In genomic region chr15:102119121-102119830, GRCm38 (mm10) we compare ENCODE assay signal across 23 mouse cellular contexts. TPM values are rescaled to one million over a fixed set of nuclear protein-coding genes. Genes with fewer than 3 reads are reported as not detected.
DNase-seq lines count a peak whose midpoint lies in the region; ATAC-seq and TF ChIP-seq lines count a peak whose summit lies in the region.
"Had no signal": no experiment of that assay in that cellular context is flagged by ENCODE, and none has a peak within 500 bp of the region (broad histone marks: within the 10 kb centered on the region; RNA-seq: fewer than 3 reads in every experiment).

No protein-coding gene starts in this region.

- 0 out of 2 replicates have a peak overlapping the region, but pooled peaks have one; percentile 2 for H3K9ac ChIP-seq in embryonic facial prominence, embryonic 14.5 days (ENCODE audit: low read depth, low read length)
- no peak overlapping the region for H3K9ac ChIP-seq in intestine, postnatal 0 days (ENCODE audit: low read depth, low read length)
- H3K9ac ChIP-seq: hindbrain, embryonic 15.5 days; liver, postnatal 0 days; midbrain, embryonic 15.5 days; neural tube, embryonic 12.5 days had no signal

- H3K27ac ChIP-seq in embryonic facial prominence, embryonic 14.5 days (replicated peaks; ENCODE audit: low read depth, low read length): no peak overlapping the region
- H3K27ac ChIP-seq in embryonic facial prominence, embryonic 10.5 days (replicated peaks): no peak overlapping the region
- 0 out of 2 replicates have a peak overlapping the region, but pooled peaks have one; percentile 18 for H3K27ac ChIP-seq in layer of hippocampus, adult 2 months
- H3K27ac ChIP-seq in intestine, postnatal 0 days (ENCODE audit: low read depth, low read length): 0 out of 2 replicates have a peak overlapping the region, but pooled peaks have one; percentile 15
- H3K27ac ChIP-seq: heart, embryonic 10.5 days; left cerebral cortex, adult 2 months; limb, embryonic 10.5 days; macrophage; midbrain, embryonic 15.5 days; neural tube, embryonic 12.5 days had no signal

- H3K9me3 ChIP-seq in embryonic facial prominence, embryonic 14.5 days (ENCODE audit: control insufficient read depth, low read length): no peaks in the 10 kb centered on the region
- no peaks in the 10 kb centered on the region for H3K9me3 ChIP-seq in embryonic facial prominence, embryonic 10.5 days
- H3K9me3 ChIP-seq in intestine, postnatal 0 days (ENCODE audit: control insufficient read depth): no peaks in the 10 kb centered on the region
- H3K9me3 ChIP-seq: heart, embryonic 10.5 days; hindbrain, embryonic 15.5 days; limb, embryonic 10.5 days; midbrain, embryonic 15.5 days; neural tube, embryonic 12.5 days had no signal

- WGBS in embryonic facial prominence, embryonic 14.5 days: 66% methylated on average over 7 of the region's 8 CpGs
- 73% methylated on average over 8 of the region's 8 CpGs for WGBS in embryonic facial prominence, embryonic 10.5 days
- WGBS in intestine, postnatal 0 days: 78% methylated on average over 8 of the region's 8 CpGs

- no peak overlapping the region for H3K4me2 ChIP-seq in embryonic facial prominence, embryonic 14.5 days (ENCODE audit: low read depth, low read length)
- no peak overlapping the region for H3K4me2 ChIP-seq in intestine, postnatal 0 days (replicated peaks; ENCODE audit: low read depth)
- H3K4me2 ChIP-seq: hindbrain, embryonic 15.5 days; liver, embryonic 11.5 days; midbrain, embryonic 15.5 days; neural tube, embryonic 12.5 days had no signal

- intact Hi-C loops in heart, postnatal 25 days (cut with DNase I): no loop called here

- H3K4me1 ChIP-seq in embryonic facial prominence, embryonic 14.5 days (ENCODE audit: control insufficient read depth, insufficient read depth, low read length): 0 out of 2 replicates have a peak, but pooled peaks cover 6% of the 10 kb centered on the region
- peaks cover 13% of the 10 kb centered on the region for H3K4me1 ChIP-seq in embryonic facial prominence, embryonic 10.5 days
- H3K4me1 ChIP-seq in intestine, postnatal 0 days (replicated peaks; ENCODE audit: control insufficient read depth, insufficient read depth, low read length): peaks cover 4% of the 10 kb centered on the region; the same call in 1 of the 2 replicates
- H3K4me1 ChIP-seq: heart, embryonic 10.5 days; neural tube, embryonic 12.5 days had no signal

- no peak for DNase-seq in embryonic facial prominence, embryonic 14.5 days (ENCODE audit: low spot score)
- DNase-seq in embryonic facial prominence, embryonic 10.5 days (ENCODE audit: low spot score): no peak
- peak; percentile 91 for DNase-seq in heart, adult 11 months
- DNase-seq in heart, postnatal 25 days (ENCODE audit: low spot score): no peak
- DNase-seq in layer of hippocampus, adult 2 months (ENCODE audit: low spot score in 2 of 2): no peak
- no peak for DNase-seq in layer of hippocampus, adult 8-10 months (ENCODE audit: low spot score in 2 of 2)
- no peak for DNase-seq in embryo, embryonic 10.5 days (ENCODE audit: low spot score)
- DNase-seq: adrenal gland, adult 2 months; kidney, adult 18-20 months; kidney, postnatal 4 days; liver, postnatal 0 days; thymus, postnatal 25 days had no signal

- no peak overlapping the region for H3K4me3 ChIP-seq in embryonic facial prominence, embryonic 14.5 days (ENCODE audit: low read depth, low read length)
- H3K4me3 ChIP-seq in embryonic facial prominence, embryonic 10.5 days: no peak overlapping the region
- no peak overlapping the region for H3K4me3 ChIP-seq in layer of hippocampus, adult 2 months
- no peak overlapping the region for H3K4me3 ChIP-seq in intestine, postnatal 0 days (ENCODE audit: low read depth, low read length)
- H3K4me3 ChIP-seq: heart, embryonic 10.5 days; hindbrain, embryonic 15.5 days; left cerebral cortex, adult 2 months; limb, embryonic 10.5 days; midbrain, embryonic 15.5 days; neural tube, embryonic 12.5 days had no signal

- no peak for ATAC-seq in embryonic facial prominence, embryonic 14.5 days (ENCODE audit: low read depth)
- no peak for ATAC-seq in intestine, postnatal 0 days
- ATAC-seq: liver, postnatal 0 days; lung, postnatal 0 days; midbrain, embryonic 15.5 days had no signal

- H3K27me3 ChIP-seq in embryonic facial prominence, embryonic 14.5 days (replicated peaks; ENCODE audit: control insufficient read depth, insufficient read depth, low read length): no peaks in the 10 kb centered on the region
- H3K27me3 ChIP-seq in embryonic facial prominence, embryonic 10.5 days (replicated peaks; ENCODE audit: low read depth, poor library complexity, severe bottlenecking): no peaks in the 10 kb centered on the region
- no peaks in the 10 kb centered on the region for H3K27me3 ChIP-seq in intestine, postnatal 0 days (replicated peaks; ENCODE audit: control insufficient read depth, insufficient read depth, low read length)
- H3K27me3 ChIP-seq: hindbrain, embryonic 15.5 days; midbrain, embryonic 15.5 days; neural tube, embryonic 12.5 days had no signal

- TF ChIP-seq CTCF in layer of hippocampus, adult 2 months (conservative IDR thresholded peaks at IDR 0.05): no peak
- TF ChIP-seq CTCF in intestine, postnatal 0 days (IDR thresholded peaks at IDR 0.05; ENCODE audit: low read depth): no peak

- peaks cover 80% of the 10 kb centered on the region for H3K36me3 ChIP-seq in embryonic facial prominence, embryonic 14.5 days (ENCODE audit: control insufficient read depth, insufficient read depth, low read length)
- H3K36me3 ChIP-seq in embryonic facial prominence, embryonic 10.5 days (replicated peaks): peaks cover 92% of the 10 kb centered on the region
- peaks cover 75% of the 10 kb centered on the region for H3K36me3 ChIP-seq in intestine, postnatal 0 days (ENCODE audit: control insufficient read depth, insufficient read depth)

RNA-seq across cellular contexts. Expression of gene Spryd3, which starts 16.8 kb away (rescaled TPM):
- 19.2 TPM in 2 replicates for polyA plus RNA-seq in embryonic facial prominence, embryonic 14.5 days (2014; fragmentation: Nextera tagmentation; extraction: Ambion mirVana)
- 12.7 and 13.2 TPM in 2 replicates for polyA plus RNA-seq in embryonic facial prominence, embryonic 10.5 days (2016; fragmentation: Nextera tagmentation; extraction: Ambion mirVana)
- 10 to 100 TPM; 13.2 to 15.1 TPM for total RNA-seq in heart, postnatal 25 days (2021)
- total RNA-seq in layer of hippocampus, adult 2 months (2021): 100 to 1,000 TPM; 151 to 155 TPM
- 100 to 1,000 TPM; 144 to 152 (median 146) TPM for total RNA-seq in layer of hippocampus, adult 8-10 months (2022)
- polyA plus RNA-seq in intestine, postnatal 0 days (2015; fragmentation: Nextera tagmentation; extraction: Ambion mirVana): 26.3 and 26.7 TPM in 2 replicates

RNA-seq across cellular contexts. Expression of gene Tns2, which starts 19.1 kb away (rescaled TPM):
- polyA plus RNA-seq in embryonic facial prominence, embryonic 14.5 days (2014; fragmentation: Nextera tagmentation; extraction: Ambion mirVana): 45.9 and 56.4 TPM in 2 replicates
- 12.3 and 14.9 TPM in 2 replicates for polyA plus RNA-seq in embryonic facial prominence, embryonic 10.5 days (2016; fragmentation: Nextera tagmentation; extraction: Ambion mirVana)
- total RNA-seq in heart, postnatal 25 days (2021): 100 to 1,000 TPM in 1 of 2 experiments, 10 to 100 TPM in 1; 98.6 to 118 TPM
- total RNA-seq in layer of hippocampus, adult 2 months (2021): 10 to 100 TPM; 18.4 to 25.0 TPM
- 10 to 100 TPM; 22.4 to 26.9 (median 24.8) TPM for total RNA-seq in layer of hippocampus, adult 8-10 months (2022)
- polyA plus RNA-seq in intestine, postnatal 0 days (2015; fragmentation: Nextera tagmentation; extraction: Ambion mirVana): 11.7 and 15.0 TPM in 2 replicates

RNA-seq across cellular contexts. Expression of gene Igfbp6, which starts 24.9 kb away (rescaled TPM):
- polyA plus RNA-seq in embryonic facial prominence, embryonic 14.5 days (2014; fragmentation: Nextera tagmentation; extraction: Ambion mirVana): 15.0 and 20.1 TPM in 2 replicates
- polyA plus RNA-seq in embryonic facial prominence, embryonic 10.5 days (2016; fragmentation: Nextera tagmentation; extraction: Ambion mirVana): 0.26 and 0.36 TPM in 2 replicates
- total RNA-seq in heart, postnatal 25 days (2021): 10 to 100 TPM; 38.3 to 43.6 TPM
- total RNA-seq in layer of hippocampus, adult 2 months (2021): 1 to 10 TPM; 6.9 to 7.7 TPM
- 10 to 100 TPM; 11.2 to 13.6 (median 12.7) TPM for total RNA-seq in layer of hippocampus, adult 8-10 months (2022)
- polyA plus RNA-seq in intestine, postnatal 0 days (2015; fragmentation: Nextera tagmentation; extraction: Ambion mirVana): 27.8 and 29.1 TPM in 2 replicates
- polyA plus RNA-seq: macrophage had no signal

RNA-seq across cellular contexts. Expression of gene Soat2, which starts 31.1 kb away (rescaled TPM):
- 0.17 and 0.63 TPM in 2 replicates for polyA plus RNA-seq in embryonic facial prominence, embryonic 14.5 days (2014; fragmentation: Nextera tagmentation; extraction: Ambion mirVana)
- polyA plus RNA-seq in embryonic facial prominence, embryonic 10.5 days (2016; fragmentation: Nextera tagmentation; extraction: Ambion mirVana): 0.09 and 0.18 TPM in 2 replicates
- under 1 TPM in 1 of 2 experiments, not detected in 1; 0.11 TPM for total RNA-seq in heart, postnatal 25 days (2021)
- not detected for total RNA-seq in layer of hippocampus, adult 2 months (2021)
- total RNA-seq in layer of hippocampus, adult 8-10 months (2022): under 1 TPM in 2 of 4 experiments, not detected in 2; 0.20 to 0.39 TPM
- polyA plus RNA-seq in intestine, postnatal 0 days (2015; fragmentation: Nextera tagmentation; extraction: Ambion mirVana): 52.7 and 56.7 TPM in 2 replicates
- total RNA-seq: layer of hippocampus, postnatal 10 days had no signal
- polyA plus RNA-seq: midbrain, embryonic 15.5 days had no signal

RNA-seq across cellular contexts. Expression of gene Eif4b, which starts 45.7 kb away (rescaled TPM):
- 123 and 141 TPM in 2 replicates for polyA plus RNA-seq in embryonic facial prominence, embryonic 14.5 days (2014; fragmentation: Nextera tagmentation; extraction: Ambion mirVana)
- polyA plus RNA-seq in embryonic facial prominence, embryonic 10.5 days (2016; fragmentation: Nextera tagmentation; extraction: Ambion mirVana): 133 and 136 TPM in 2 replicates
- 100 to 1,000 TPM; 131 to 144 TPM for total RNA-seq in heart, postnatal 25 days (2021)
- 100 to 1,000 TPM; 196 to 199 TPM for total RNA-seq in layer of hippocampus, adult 2 months (2021)
- 100 to 1,000 TPM; 175 to 212 (median 192) TPM for total RNA-seq in layer of hippocampus, adult 8-10 months (2022)
- 47.8 and 53.0 TPM in 2 replicates for polyA plus RNA-seq in intestine, postnatal 0 days (2015; fragmentation: Nextera tagmentation; extraction: Ambion mirVana)

Comparison
In these comparisons a context has a peak if more than half of its experiments do, and no peak if none do; other contexts are left out.
1. H3K27ac ChIP-seq: peak in layer of hippocampus, adult 2 months (single experiment) and intestine, postnatal 0 days (single experiment); none in embryonic facial prominence, embryonic 14.5 days (single experiment) and embryonic facial prominence, embryonic 10.5 days (single experiment).
2. RNA of gene Spryd3, which starts 16.8 kb away (total RNA-seq): 151 to 155 TPM in layer of hippocampus, adult 2 months and 144 to 152 TPM in layer of hippocampus, adult 8-10 months; 13.2 to 15.1 TPM in heart, postnatal 25 days; every median in the first group is over 4 times any median in the second.